Mouse (Mus musculus): ENCODE results near the gene E330014E10Rik.

- TF ChIP-seq CTCF (IDR thresholded peaks at IDR 0.05; ENCODE audit: low read depth) = no peak
- no peak for TF ChIP-seq EP300 (IDR thresholded peaks at IDR 0.05; ENCODE audit: low read depth)
Observed at GRCm38 (mm10) chr5:95836580-95836979, 60.8 kb downstream of the E330014E10Rik start.

Measured in heart, postnatal 0 days (tissue).